Mouse (Mus musculus) kidney, adult 9 months (tissue): Measurements from ENCODE around the gene Mfap5.
"Not testable (repeated sequence)": the region's sequence is repeated elsewhere in the genome, so short reads cannot be mapped to it uniquely, and the experiment has no call there.

ENCODE experiments used
- DNase-seq: peaks from one replicate; pipeline ENCODE4 v3.0.0; 2022

The Mfap5 gene

DNA sequence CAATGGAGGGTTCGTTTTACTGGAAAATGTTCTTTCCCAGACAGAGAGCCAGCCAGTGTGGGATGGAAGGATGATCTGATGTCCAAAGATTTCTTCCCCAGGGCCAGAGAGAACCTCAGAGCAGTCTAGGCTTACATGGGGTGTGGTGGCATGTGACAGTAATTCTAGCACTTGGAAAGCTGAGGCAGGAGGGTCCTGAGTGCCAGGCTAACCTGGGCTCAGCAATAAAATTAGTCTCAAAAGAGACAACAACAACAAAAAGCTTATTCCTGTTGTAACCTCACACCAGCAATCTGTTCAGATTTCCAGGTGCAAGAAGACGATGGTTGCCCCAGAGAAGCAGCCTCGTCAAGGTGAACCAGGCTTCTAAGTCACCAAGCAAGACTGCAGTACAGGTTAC lies at the start of gene Mfap5:
Gene Mfap5, plus strand, starts transcription at position 301 of the 400 bp plus-strand sequence.
- DNase-seq = no peak

GRCm38 (mm10) chr6:122458946-122459693 lies 46.5 kb upstream of the Mfap5 start:
- DNase-seq = no peak

DNA sequence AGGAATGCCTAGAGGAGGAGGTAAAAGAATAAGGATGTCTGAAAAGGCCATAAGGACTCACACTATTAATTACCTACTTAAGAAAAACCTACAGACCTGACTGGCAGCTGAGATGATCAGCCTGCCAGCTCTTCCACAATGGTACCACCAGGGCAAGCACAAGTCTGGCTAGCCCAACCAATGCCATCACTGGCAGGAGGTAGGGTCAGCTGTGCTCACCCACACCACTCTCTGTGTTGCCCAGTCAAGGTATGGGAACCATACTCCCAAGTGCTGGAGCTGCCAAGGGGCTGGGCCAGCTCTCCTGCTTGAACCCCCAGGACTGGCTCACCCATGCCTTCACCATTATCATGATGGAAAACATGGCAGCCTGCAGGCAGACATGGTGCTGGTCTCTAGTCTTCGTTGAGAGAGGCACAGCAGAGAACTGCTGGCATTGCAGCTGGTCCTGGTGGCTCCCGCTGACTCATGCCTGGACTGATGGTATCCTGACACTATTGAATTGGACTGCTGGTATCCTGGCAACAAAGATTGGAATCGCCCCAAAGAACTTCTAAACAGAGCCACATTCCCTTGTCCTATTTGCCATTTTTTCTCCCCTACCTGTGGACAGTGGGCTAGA lies 39.4 kb upstream of the Mfap5 start:
- DNase-seq = no peak

- no peak for DNase-seq
Observed at GRCm38 (mm10) chr6:122469030-122469640, 36.5 kb upstream of the Mfap5 start.

- DNase-seq = no peak
Observed at GRCm38 (mm10) chr6:122470240-122470639, 35.4 kb upstream of the Mfap5 start.

- not testable (repeated sequence) for DNase-seq
Observed at GRCm38 (mm10) chr6:122471461-122471860, 34.2 kb upstream of the Mfap5 start.

GRCm38 (mm10) chr6:122478062-122478461 lies 27.6 kb upstream of the Mfap5 start:
- DNase-seq = no peak

DNA sequence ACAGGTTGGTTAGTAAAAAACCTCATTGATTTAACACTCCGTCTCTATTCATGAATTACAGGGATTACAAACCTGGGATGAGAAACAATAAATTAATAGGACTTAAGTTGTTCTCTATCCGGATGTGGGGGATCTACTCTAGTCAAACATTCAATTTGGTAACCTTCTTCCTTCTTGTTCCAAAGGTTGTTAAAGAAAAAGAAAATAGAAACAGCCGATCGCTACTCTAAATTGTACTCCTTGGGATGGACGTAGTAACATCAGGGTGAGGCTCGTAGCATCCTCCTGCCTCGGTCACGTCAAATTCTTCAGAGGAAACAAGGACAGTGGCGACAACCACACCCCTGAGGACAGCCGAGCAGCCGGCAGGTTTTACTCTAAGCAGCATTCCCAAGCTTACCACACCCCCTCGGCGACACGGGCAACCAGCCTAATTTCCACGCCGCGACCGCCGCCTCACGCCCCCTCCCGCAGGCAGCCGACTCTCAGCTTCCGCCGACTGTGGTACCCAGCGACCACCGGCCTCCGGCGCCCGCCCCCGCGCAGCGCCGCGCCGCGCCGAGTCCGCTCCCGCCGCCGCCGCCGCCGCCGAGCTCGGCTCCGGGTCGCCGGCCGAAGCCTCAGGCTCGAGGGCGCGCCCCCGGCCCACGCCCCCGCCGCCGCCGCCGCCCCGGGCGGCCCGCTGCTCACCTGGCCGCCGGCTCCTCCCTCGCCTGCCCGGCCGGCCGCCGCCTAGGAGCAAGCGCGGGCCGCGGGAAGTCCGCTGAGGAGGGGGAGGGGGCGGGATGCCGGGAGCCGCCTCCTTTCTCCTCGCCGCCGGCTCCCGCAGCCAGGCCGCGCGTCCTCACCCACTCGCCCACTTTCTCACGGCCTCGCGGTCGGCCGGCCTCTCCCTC lies 20.0 kb upstream of the Mfap5 start:
- DNase-seq = no peak

GRCm38 (mm10) chr6:122486297-122487117 lies 19.1 kb upstream of the Mfap5 start:
- no peak for DNase-seq

DNA sequence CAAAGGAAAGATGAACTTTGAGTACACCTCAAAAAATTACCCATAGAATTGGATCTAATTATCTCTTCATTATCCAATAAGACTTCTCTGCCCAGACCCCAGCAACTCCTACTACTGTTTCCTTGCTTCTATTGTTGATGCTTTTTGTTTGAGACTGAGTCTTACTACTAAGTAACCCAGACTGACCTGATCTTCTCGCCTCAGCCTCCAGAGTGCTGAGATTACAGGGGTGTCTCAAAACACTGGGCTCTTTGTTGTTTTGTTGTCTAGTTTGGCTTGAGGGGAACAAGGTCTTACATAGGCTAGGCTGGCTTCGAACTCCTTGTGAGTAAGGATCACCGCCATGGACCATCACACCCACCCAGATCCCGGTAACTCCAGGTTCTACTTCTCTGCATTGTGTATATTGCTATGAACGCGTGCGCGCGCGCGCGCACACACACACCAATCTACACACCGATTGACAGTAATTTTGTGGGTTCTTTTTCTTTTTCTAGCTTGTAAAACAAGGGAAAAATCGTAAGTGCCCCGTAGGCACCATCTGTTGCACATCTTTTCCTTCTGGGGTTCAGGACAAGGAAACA lies 14.6 kb upstream of the Mfap5 start:
- DNase-seq = no peak

DNA sequence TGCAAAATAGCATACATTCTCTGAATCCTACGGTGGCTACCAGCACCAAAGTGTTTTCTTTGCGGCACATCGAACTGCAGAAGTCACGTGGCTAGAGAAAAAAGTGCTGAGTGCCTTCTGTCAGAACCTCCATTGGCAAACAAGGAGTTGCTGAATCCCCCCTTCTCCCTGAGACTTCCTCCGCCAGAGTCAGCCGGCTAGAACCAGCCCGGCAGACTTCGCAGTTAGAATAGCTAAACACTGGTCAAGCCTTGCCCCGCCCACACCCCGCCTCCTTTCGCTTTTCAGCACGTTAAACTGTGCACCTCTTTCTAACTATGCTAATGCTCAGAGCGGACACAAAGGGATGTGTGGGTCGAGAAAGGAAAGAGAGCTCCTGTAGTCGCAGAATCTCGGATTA lies 14.1 kb upstream of the Mfap5 start:
- peak; percentile 81 for DNase-seq

DNA sequence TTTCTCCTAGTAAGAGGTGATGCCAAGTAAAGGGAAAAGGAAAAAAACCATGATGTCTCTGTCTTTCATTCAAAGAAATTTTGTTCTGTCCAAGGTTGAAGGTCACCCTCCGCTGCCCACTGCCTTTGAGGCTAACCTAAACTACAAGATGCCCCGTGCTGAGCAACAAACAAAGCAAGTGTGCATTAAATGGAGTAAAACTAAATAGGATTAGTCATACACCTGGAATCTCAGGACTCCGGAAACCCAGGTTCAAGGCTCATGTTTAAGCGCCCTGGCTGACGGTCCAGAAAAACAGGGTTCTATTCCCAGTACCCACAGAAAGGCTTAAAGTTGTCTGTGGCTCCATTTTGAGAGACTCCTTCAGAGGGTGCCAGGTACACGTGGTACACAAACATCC lies 13.2 kb upstream of the Mfap5 start:
- DNase-seq = no peak

DNA sequence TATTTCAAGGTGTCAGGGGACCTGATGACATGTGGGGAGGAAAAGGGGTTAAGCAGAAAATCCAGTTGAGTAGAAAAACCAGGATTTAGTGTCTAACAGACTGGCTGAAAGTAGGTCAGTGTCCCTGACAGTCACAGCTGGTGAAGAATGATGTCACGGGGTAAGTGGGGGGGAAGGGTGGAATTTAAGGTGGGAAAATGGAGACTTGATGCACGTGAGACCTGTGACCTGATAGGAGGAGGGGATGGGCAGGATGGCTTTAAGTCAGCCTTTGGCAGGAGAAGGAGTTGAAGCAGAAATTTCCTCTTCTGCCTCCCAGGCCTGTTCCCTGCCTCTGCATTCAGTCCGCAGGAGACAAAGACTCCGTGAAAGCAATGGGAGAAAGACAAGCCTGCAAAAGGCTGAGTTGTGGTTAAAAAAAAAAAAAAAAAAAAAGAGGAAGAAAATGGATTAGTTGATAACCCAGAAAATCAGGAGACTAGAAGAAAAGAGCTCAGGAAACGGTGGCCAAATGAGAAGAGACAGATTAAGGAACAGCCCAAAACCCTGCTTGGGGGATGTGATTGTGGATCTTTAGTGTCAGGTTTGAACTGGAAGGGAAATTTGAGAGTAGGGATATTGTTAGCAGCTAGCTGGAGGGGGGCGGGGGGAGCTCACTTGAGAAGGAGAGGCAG lies 11.7 kb upstream of the Mfap5 start:
- no peak for DNase-seq

DNA sequence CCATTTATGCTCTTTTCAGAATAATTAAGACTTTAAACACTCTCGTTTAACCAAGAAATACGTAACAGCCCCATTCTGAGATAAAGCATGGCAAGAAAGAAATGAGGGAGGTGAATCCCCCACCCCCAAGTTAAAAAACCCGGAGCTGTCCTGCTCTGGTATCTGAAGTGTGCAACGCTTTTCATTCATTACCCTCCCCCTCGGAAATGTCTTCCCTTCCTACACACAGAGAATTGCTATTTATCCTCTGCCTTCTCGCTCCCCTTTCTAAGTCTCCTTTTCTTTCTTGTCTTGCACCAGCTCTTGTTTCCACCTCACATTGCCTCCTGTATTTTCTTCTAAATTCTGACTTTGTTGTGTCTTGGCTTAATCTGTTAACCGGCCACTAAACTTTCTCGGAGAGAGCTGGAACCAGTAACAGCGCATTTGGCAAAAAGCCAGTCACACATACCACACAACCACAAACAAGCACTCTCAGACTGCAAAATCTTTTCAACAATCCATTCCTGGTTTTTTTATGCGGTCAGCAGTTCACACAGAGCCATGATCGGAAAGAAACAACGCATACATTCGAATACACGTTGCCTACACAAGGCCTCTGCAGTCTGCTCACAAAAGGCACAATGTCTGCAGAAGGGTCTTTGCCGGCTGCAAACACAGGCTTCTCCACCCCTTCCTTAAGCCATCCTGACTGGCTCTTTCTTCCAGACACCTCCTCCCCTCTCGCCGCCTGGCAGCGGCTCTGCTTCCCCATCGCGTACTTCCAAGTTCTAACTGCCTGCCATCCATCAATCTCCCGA lies 10.4 kb upstream of the Mfap5 start:
- DNase-seq = no peak

DNA sequence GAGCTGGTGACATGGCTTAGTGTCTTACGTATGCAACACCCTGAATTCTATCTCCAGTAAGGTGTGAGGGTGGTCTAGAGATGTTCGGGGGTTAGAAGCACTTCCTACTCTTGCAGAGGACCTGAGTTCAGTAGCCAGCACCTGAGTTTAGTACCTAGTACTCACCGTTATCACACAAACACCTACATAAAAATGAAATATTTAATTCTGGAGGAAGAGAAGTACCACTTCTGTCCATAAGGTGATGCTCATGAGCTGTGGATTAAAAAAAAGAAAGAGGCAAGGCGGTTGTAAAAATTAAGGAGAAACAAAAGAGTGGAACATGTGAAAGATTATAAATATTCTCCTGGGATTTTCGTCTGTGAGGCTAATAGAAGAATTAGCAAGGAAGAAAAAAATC lies 9.1 kb upstream of the Mfap5 start:
- DNase-seq = peak; percentile 40

GRCm38 (mm10) chr6:122498661-122499060 lies 7.0 kb upstream of the Mfap5 start, which contains the start of gene Rimklb:
Rimklb (minus strand) TSS chr6:122498761.
- DNase-seq = no peak

DNA sequence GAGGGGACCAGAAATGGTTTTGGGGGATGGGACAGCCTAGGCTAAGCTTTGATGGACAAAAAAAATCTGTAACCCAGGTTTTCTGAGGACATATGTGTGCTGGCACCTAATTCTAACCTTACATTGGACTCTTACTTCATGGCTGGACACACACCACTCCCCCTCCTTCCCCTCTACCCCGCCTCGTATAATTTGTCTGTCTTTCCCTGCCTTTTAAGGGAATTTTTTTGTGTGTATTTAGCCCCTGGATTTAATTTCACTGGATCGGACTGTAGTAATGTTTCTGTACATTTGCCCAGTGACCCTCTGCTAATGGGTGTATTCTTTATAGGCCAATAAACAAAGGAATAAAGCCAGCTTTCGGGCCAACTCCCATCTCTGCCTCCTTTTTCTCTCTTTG lies 604 bp upstream of the Mfap5 start:
- no peak for DNase-seq

- no peak for DNase-seq
Observed at GRCm38 (mm10) chr6:122508494-122508893, 2.8 kb downstream of the Mfap5 start.

GRCm38 (mm10) chr6:122512914-122513878 lies 7.6 kb downstream of the Mfap5 start:
- DNase-seq = no peak
